Mouse (Mus musculus) stomach, embryonic 14.5 days (tissue): Measurements from ENCODE around the gene Ankrd11. TPM values are rescaled to one million over a fixed set of nuclear protein-coding genes. Genes with fewer than 3 reads are reported as not detected.

Experiments
- ATAC-seq: fragments of 200-750 bp; cut with Nextera tagmentation; 2 replicates; pipeline ENCODE4 v1.8.0; 2017; ENCODE audit warnings: low read depth, moderate TSS enrichment; ENCODE audit not compliant: insufficient number of reproducible peaks, insufficient read depth, low FRiP score
- H3K27ac ChIP-seq: fragments of 300-500 bp; sonication (generic); 2 replicates; pipeline ENCODE4 v1.5.1; 2014; ENCODE audit warnings: mild to moderate bottlenecking, low read length, moderate library complexity, mixed read lengths
- H3K27me3 ChIP-seq: fragments of 300-500 bp; sonication (generic); 2 replicates; pipeline ENCODE4 v1.6.1; 2014; ENCODE audit warnings: low read length, control low read depth, mixed read lengths; ENCODE audit not compliant: control insufficient read depth, insufficient read depth
- H3K36me3 ChIP-seq: fragments of 300-500 bp; sonication (generic); 2 replicates; pipeline ENCODE4 v1.6.1; 2014; ENCODE audit warnings: mild to moderate bottlenecking, control low read depth, low read length, moderate library complexity, mixed read lengths; ENCODE audit not compliant: control insufficient read depth, insufficient read depth
- H3K4me1 ChIP-seq: fragments of 300-500 bp; sonication (generic); 2 replicates; pipeline ENCODE4 v1.6.1; 2014; ENCODE audit warnings: low read length, control low read depth, mixed read lengths; ENCODE audit not compliant: control insufficient read depth, insufficient read depth
- H3K4me2 ChIP-seq: fragments of 300-500 bp; sonication (generic); replicated peaks from 2 replicates; pipeline ENCODE4 v1.6.1; 2014; ENCODE audit warnings: low read depth, low read length, control low read depth
- H3K4me3 ChIP-seq: fragments of 300-500 bp; sonication (generic); 2 replicates; pipeline ENCODE4 v1.5.1; 2014; ENCODE audit warnings: low read depth, low read length, control low read depth
- H3K9ac ChIP-seq: fragments of 300-500 bp; sonication (generic); replicated peaks from 2 replicates; pipeline ENCODE4 v1.6.1; 2014; ENCODE audit warnings: low read depth, mild to moderate bottlenecking, control low read depth, low read length, moderate library complexity, mixed read lengths
- H3K9me3 ChIP-seq: fragments of 300-500 bp; sonication (generic); 2 replicates; pipeline ENCODE4 v1.6.1; 2016; ENCODE audit warnings: low read depth, low read length, control low read depth; ENCODE audit not compliant: control insufficient read depth
- WGBS: fragments of 180-500 bp; shearing (Covaris S2); extraction: QIAGEN DNeasy Blood & Tissue Kit; methylation state at CpG from one replicate; pipeline ENCODE4 v1.1.7; 2014; 5-methylcytosine and 5-hydroxymethylcytosine counted together
- polyA plus RNA-seq: library from polyadenylated mRNA; unstranded; fragments of >200 nt; fragmentation: Nextera tagmentation; extraction: Ambion mirVana; gene quantifications from 2 replicates; pipeline ENCODE4 v1.2.1, GENCODE M21; 2014

The Ankrd11 gene
- polyA plus RNA-seq, 1 experiment from 2014 or later = 55.5 TPM

GRCm38 (mm10) chr8:122870377-122870863 lies 171.7 kb downstream of the Ankrd11 start:
- WGBS = 20% methylated on average over 31 of the region's 31 CpGs
- no peak overlapping the region for H3K4me3 ChIP-seq
- no peaks in the 10 kb centered on the region for H3K36me3 ChIP-seq
- no peaks in the 10 kb centered on the region for H3K4me1 ChIP-seq
- peak overlapping the region; percentile 28 for H3K4me2 ChIP-seq
- H3K27ac ChIP-seq = no peak overlapping the region
- no peak overlapping the region for H3K9ac ChIP-seq
- H3K9me3 ChIP-seq = peaks cover 3% of the 10 kb centered on the region
- ATAC-seq = no peak
- no peaks in the 10 kb centered on the region for H3K27me3 ChIP-seq

DNA sequence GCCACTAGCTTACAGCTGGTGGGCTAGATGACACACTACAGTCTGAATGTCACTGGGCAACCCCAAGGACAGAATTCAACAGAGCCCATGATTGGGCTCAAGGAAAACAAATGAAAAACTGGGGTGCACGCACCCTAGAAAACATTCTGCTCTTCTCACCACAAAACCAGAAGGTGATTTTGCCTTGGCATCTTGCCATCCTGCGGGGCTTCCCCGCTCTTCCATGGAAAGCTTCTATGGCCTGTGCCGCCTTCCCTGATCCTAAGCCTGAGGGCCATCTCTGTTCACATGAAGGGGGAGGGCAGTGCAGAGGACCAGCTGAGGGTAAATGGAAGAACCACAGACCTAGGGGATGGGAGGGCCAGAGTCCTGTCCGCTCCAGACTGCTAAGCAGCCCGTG lies 174.1 kb downstream of the Ankrd11 start:
- H3K4me3 ChIP-seq = no peak overlapping the region
- H3K36me3 ChIP-seq = no peaks in the 10 kb centered on the region
- H3K27me3 ChIP-seq = no peaks in the 10 kb centered on the region
- H3K9ac ChIP-seq = no peak overlapping the region
- 90% methylated on average over 6 of the region's 6 CpGs for WGBS
- no peak overlapping the region for H3K27ac ChIP-seq
- no peak for ATAC-seq
- no peaks in the 10 kb centered on the region for H3K4me1 ChIP-seq
- peaks cover 12% of the 10 kb centered on the region for H3K9me3 ChIP-seq
- no peak overlapping the region for H3K4me2 ChIP-seq

- no peak overlapping the region for H3K4me2 ChIP-seq
- H3K9ac ChIP-seq = no peak overlapping the region
- ATAC-seq = no peak
- no peaks in the 10 kb centered on the region for H3K27me3 ChIP-seq
- 69% methylated on average over 8 of the region's 8 CpGs for WGBS
- no peak overlapping the region for H3K27ac ChIP-seq
- H3K4me1 ChIP-seq = no peaks in the 10 kb centered on the region
- H3K4me3 ChIP-seq = no peak overlapping the region
- H3K36me3 ChIP-seq = no peaks in the 10 kb centered on the region
- H3K9me3 ChIP-seq = peaks cover 12% of the 10 kb centered on the region
These were observed 175.8 kb downstream of the Ankrd11 start for GRCm38 (mm10) chr8:122866231-122866630.

DNA sequence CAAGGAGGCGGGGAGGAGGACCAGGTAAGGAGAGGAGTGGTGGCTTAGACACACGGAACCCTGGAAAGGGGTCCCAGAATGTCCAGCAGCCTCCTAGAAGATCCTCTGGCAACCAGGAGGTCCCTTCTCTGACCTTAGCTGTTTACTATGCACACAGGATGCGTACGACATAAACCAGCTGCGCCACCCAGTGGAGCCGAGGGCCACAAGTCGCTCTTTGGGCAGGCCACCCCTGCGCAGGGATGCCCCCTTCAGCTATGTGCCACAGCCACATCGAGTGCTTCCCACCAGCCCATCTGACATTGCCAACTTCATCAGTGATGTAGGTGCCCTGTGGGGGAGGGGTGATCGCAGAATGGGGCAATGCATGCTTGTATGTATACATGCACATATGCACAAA lies 176.6 kb downstream of the Ankrd11 start:
- H3K27ac ChIP-seq = no peak overlapping the region
- H3K4me3 ChIP-seq = no peak overlapping the region
- peak overlapping the region; percentile 34; the same call in 1 of the 2 replicates for H3K4me2 ChIP-seq
- no peak overlapping the region for H3K9ac ChIP-seq
- peaks cover 12% of the 10 kb centered on the region for H3K9me3 ChIP-seq
- no peak for ATAC-seq
- 60% methylated on average over 10 of the region's 10 CpGs for WGBS
- no peaks in the 10 kb centered on the region for H3K27me3 ChIP-seq
- no peaks in the 10 kb centered on the region for H3K4me1 ChIP-seq
- no peaks in the 10 kb centered on the region for H3K36me3 ChIP-seq

GRCm38 (mm10) chr8:122864719-122865129 lies 177.4 kb downstream of the Ankrd11 start:
- WGBS = 71% methylated on average over 26 of the region's 26 CpGs
- H3K4me1 ChIP-seq = no peaks in the 10 kb centered on the region
- peak overlapping the region; percentile 34 for H3K4me2 ChIP-seq
- ATAC-seq = no peak
- H3K36me3 ChIP-seq = no peaks in the 10 kb centered on the region
- H3K9me3 ChIP-seq = peaks cover 12% of the 10 kb centered on the region
- H3K9ac ChIP-seq = no peak overlapping the region
- H3K27ac ChIP-seq = no peak overlapping the region
- 0 out of 2 replicates have a peak overlapping the region, but pooled peaks have one; percentile 15 for H3K4me3 ChIP-seq
- H3K27me3 ChIP-seq = no peaks in the 10 kb centered on the region

GRCm38 (mm10) chr8:122859843-122860242 lies 182.2 kb downstream of the Ankrd11 start:
- H3K36me3 ChIP-seq = no peaks in the 10 kb centered on the region
- ATAC-seq = no peak
- 51% methylated on average over 13 of the region's 13 CpGs for WGBS

GRCm38 (mm10) chr8:122856288-122856687 lies 185.8 kb downstream of the Ankrd11 start:
- H3K4me1 ChIP-seq = peaks cover 6% of the 10 kb centered on the region; the same call in 1 of the 2 replicates
- H3K9me3 ChIP-seq = no peaks in the 10 kb centered on the region
- no peaks in the 10 kb centered on the region for H3K36me3 ChIP-seq
- H3K27ac ChIP-seq = no peak overlapping the region
- H3K9ac ChIP-seq = no peak overlapping the region
- no peak overlapping the region for H3K4me3 ChIP-seq
- no peak overlapping the region for H3K4me2 ChIP-seq
- no peaks in the 10 kb centered on the region for H3K27me3 ChIP-seq
- WGBS = 77% methylated on average over 8 of the region's 8 CpGs
- no peak for ATAC-seq

More at GRCm38 (mm10) chr8:122859843-122860242, 182.2 kb downstream of the Ankrd11 start:
- Histone ChIP-seq H3K27me3 (no peaks in the 10 kb centered on the region), H3K4me1 (no peaks in the 10 kb centered on the region), H3K4me3 (no peak overlapping the region), H3K4me2 (no peak overlapping the region), H3K9me3 (peaks cover 4% of the 10 kb centered on the region), H3K9ac (no peak overlapping the region), H3K27ac (no peak overlapping the region)

DNA sequence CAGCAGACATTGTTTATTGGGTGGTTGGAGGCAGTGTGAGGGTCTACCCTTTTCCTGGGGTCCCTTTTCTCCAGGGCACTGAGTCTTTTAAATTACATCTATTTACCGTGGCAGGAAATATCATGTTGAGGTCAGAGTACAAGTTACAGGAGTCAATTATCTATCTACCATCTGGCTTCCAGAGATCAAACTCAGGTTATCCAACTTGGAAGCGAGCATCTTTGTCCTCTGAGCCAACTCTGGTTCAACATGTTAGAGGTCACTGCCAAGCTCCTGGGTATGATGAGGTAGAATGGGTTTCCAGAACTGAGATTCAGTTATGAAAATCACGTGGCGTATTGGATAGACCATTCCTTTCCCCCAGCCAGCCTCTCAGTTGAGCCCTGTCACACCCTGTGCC lies 187.0 kb downstream of the Ankrd11 start:
- H3K4me3 ChIP-seq = no peak overlapping the region
- no peak overlapping the region for H3K9ac ChIP-seq
- H3K36me3 ChIP-seq = no peaks in the 10 kb centered on the region
- 86% methylated on average over 4 of the region's 4 CpGs for WGBS
- no peak overlapping the region for H3K27ac ChIP-seq
- no peak overlapping the region for H3K4me2 ChIP-seq
- H3K27me3 ChIP-seq = no peaks in the 10 kb centered on the region
- peaks cover 6% of the 10 kb centered on the region; the same call in 1 of the 2 replicates for H3K4me1 ChIP-seq
- no peak for ATAC-seq
- no peaks in the 10 kb centered on the region for H3K9me3 ChIP-seq

- peaks cover 6% of the 10 kb centered on the region; the same call in 1 of the 2 replicates for H3K4me1 ChIP-seq
- H3K9ac ChIP-seq = no peak overlapping the region
- no peak overlapping the region for H3K27ac ChIP-seq
- ATAC-seq = no peak
- H3K36me3 ChIP-seq = no peaks in the 10 kb centered on the region
- H3K9me3 ChIP-seq = no peaks in the 10 kb centered on the region
- no peaks in the 10 kb centered on the region for H3K27me3 ChIP-seq
- H3K4me3 ChIP-seq = no peak overlapping the region
- 60% methylated on average over 7 of the region's 7 CpGs for WGBS
- H3K4me2 ChIP-seq = no peak overlapping the region
These were observed 187.7 kb downstream of the Ankrd11 start for GRCm38 (mm10) chr8:122854388-122854787.
